Mouse (Mus musculus): ENCODE results near the gene Spata21.

The Spata21 gene

DNA sequence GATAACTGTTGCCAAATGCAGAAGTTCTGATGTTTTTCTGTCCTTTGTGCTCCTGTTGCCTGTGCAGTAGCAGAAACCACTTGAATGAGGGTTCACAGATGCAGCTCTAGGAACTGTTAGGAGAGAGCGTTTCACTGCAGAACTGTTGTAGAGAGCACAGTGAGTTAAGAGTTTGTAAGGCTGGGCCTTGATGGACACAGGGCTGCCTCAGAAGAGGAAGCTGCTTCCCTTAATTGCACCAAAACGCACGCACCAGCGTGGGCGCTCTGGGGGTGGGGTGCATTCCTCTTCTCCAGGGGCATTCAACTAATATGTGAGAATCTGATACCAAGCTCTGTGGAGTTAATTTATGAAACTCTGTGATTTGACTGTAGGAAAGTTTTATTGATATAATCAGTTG is 71.5 kb downstream of the Spata21 start:
- no peak for DNase-seq

- no peak for DNase-seq
Observed at GRCm38 (mm10) chr4:141160193-141160592, 72.1 kb downstream of the Spata21 start.

DNA sequence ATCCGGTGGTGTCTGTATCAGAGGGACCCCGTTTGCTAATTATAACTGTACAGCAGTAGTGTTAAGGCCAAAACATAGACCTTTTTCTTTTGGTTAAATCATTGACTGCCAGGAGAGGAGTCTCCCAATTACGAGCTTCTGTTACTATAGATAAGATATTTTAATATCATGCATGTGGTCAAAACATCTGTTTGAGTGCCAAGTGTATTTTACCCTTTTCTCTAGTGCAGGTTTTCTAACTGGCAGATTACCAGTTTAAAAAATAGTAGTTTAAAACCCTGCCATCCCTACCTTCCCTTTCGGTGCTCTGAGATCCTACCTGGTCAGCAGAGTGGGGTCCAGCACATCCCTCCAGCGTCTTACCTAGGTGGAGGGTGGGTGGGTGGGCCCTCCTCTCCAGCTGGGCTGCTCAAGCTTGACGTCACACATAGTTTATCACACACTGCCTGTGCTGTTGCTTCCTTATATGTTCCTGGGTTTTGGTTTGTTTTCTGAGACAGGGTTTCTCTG is 73.6 kb downstream of the Spata21 start:
- no peak for DNase-seq
